Mouse (Mus musculus): ENCODE results near the gene Syngr4. TPM values are rescaled to one million over a fixed set of nuclear protein-coding genes. Genes with fewer than 3 reads are reported as not detected.
"Not testable (repeated sequence)": the region's sequence is repeated elsewhere in the genome, so short reads cannot be mapped to it uniquely, and the experiment has no call there.

Gene Syngr4
- polyA plus RNA-seq, 1 experiment from 2014 or later: 0.46 TPM

DNA sequence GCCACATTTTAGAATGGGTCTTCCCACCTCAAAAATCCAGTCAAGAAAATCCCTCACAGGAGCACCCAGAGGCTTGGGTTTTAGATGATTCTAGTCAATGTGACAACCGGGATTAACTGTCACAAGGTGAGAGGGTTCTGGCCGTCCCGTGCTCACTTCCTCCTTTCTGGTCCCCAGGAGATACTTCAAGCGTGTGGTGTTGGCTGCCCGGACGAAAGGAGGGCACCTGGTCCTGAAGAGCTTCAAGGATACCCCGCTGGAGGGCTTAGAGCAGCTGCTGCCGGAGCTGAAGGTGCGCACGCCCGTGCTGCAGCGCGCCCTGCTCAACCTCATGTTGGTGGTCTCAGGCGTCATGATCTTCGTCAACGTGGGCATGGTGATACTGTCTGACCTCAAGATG lies 12.6 kb upstream of the Syngr4 start:
- DNase-seq (ENCODE audit: low spot score) (no peak), ATAC-seq (ENCODE audit: low FRiP score, low TSS enrichment) (no peak)
- no peak overlapping the region for H3K27ac ChIP-seq (replicated peaks)

DNA sequence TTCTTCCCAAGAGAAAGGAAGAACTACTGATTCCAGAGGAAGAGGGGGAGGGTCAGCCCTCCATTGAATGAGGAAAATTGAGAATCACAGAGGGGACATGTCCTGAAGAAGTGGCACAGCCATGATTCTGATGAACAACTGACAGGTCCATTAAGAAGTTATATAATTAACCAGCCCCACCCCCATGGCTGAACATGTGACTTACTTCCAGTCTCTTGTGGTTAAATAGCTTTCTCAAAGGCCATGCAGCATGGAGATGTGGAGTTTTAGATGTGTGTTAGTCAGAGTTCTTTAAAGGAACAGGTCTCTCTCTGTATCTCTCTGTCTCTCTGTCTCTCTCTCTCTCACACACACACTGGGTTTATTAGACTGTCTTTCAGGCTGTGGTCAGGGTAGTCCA lies 11.9 kb upstream of the Syngr4 start:
- ATAC-seq (ENCODE audit: low FRiP score, low TSS enrichment) (no peak), DNase-seq (ENCODE audit: low spot score) (no peak)
- no peak overlapping the region for H3K27ac ChIP-seq (replicated peaks)
- no peaks in the 10 kb centered on the region for H3K9me3 ChIP-seq (ENCODE audit: control insufficient read depth, low read length)
- H3K36me3 ChIP-seq (ENCODE audit: control insufficient read depth, insufficient read depth, low read length): peaks cover 10% of the 10 kb centered on the region; the same call in 1 of the 2 replicates
- no peak overlapping the region for H3K9ac ChIP-seq (ENCODE audit: low read length)
- H3K4me3 ChIP-seq (ENCODE audit: low read depth, low read length): no peak overlapping the region
- no peaks in the 10 kb centered on the region for H3K4me1 ChIP-seq (replicated peaks; ENCODE audit: control insufficient read depth, insufficient read depth)
- H3K27me3 ChIP-seq (ENCODE audit: control insufficient read depth, insufficient read depth, low read length): no peaks in the 10 kb centered on the region
- TF ChIP-seq EP300 (optimal IDR thresholded peaks at IDR 0.05) (no peak), CTCF (IDR thresholded peaks at IDR 0.05; ENCODE audit: low read depth) (no peak)
- H3K4me2 ChIP-seq (replicated peaks; ENCODE audit: low read depth): no peak overlapping the region

More for the DNA sequence above, 12.6 kb upstream of the Syngr4 start:
- Histone ChIP-seq H3K36me3 (ENCODE audit: control insufficient read depth, insufficient read depth, low read length) (peaks cover 10% of the 10 kb centered on the region; the same call in 1 of the 2 replicates), H3K27me3 (ENCODE audit: control insufficient read depth, insufficient read depth, low read length) (no peaks in the 10 kb centered on the region), H3K4me3 (ENCODE audit: low read depth, low read length) (no peak overlapping the region), H3K9me3 (ENCODE audit: control insufficient read depth, low read length) (no peaks in the 10 kb centered on the region), H3K9ac (ENCODE audit: low read length) (no peak overlapping the region), H3K4me2 (replicated peaks; ENCODE audit: low read depth) (no peak overlapping the region), H3K4me1 (replicated peaks; ENCODE audit: control insufficient read depth, insufficient read depth) (no peaks in the 10 kb centered on the region)
- WGBS: 92% methylated on average over 16 of the region's 16 CpGs
- TF ChIP-seq EP300 (optimal IDR thresholded peaks at IDR 0.05) (no peak), CTCF (IDR thresholded peaks at IDR 0.05; ENCODE audit: low read depth) (no peak)

DNA sequence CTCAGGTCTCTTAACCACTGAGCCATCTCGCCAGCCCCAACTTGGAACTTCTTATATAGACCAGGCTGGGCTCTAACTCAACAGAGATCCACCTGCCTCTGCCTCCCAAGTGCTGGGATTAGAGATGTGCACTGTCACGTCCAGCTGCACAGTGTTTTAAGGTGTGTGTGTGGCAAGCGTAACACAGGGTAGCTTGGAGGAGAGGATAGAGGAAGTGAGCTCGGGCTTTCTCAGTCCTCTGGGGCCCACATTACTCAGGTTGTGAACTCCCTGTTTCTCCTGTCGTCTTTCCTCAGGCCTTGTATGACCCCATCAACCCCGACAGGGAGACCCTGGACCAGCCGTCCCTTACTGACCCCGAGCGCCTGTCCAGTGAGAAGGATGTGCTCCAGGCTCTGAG lies 10.1 kb upstream of the Syngr4 start:
- TF ChIP-seq CTCF (IDR thresholded peaks at IDR 0.05; ENCODE audit: low read depth) (no peak), EP300 (optimal IDR thresholded peaks at IDR 0.05) (no peak)
- peaks cover 10% of the 10 kb centered on the region; the same call in 1 of the 2 replicates for H3K36me3 ChIP-seq (ENCODE audit: control insufficient read depth, insufficient read depth, low read length)
- no peak overlapping the region for H3K27ac ChIP-seq (replicated peaks)
- no peaks in the 10 kb centered on the region for H3K27me3 ChIP-seq (ENCODE audit: control insufficient read depth, insufficient read depth, low read length)
- H3K4me3 ChIP-seq (ENCODE audit: low read depth, low read length): no peak overlapping the region
- H3K9ac ChIP-seq (ENCODE audit: low read length): no peak overlapping the region
- no peaks in the 10 kb centered on the region for H3K4me1 ChIP-seq (replicated peaks; ENCODE audit: control insufficient read depth, insufficient read depth)
- no peaks in the 10 kb centered on the region for H3K9me3 ChIP-seq (ENCODE audit: control insufficient read depth, low read length)
- ATAC-seq (ENCODE audit: low FRiP score, low TSS enrichment): no peak
- H3K4me2 ChIP-seq (replicated peaks; ENCODE audit: low read depth): no peak overlapping the region
- 89% methylated on average over 9 of the region's 9 CpGs for WGBS
- DNase-seq (ENCODE audit: low spot score): no peak

DNA sequence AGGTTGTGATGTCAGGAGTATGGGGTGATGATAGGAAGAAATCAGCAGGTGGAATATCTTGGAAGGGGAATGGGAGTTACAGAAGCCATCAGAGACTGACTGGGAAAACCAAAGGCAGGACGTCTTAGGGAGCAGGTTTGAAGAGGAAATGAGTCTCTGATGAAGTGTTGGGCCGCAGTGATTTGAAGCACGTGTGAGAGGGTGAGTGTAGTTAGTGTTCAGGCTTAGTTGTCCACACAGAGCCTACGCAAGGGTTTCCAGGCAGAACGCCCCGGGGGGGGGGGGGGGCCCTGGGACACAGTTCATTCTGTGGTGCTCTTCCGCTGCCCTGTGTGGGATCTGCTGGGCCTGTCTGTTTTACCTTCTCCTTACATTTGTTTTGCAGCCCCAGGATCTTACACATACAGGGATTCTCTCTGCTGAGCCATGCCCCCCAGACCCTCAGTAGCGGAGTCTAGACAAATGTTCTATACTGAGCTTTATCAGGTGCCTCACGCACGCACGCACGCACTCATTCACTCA lies 6.0 kb upstream of the Syngr4 start:
- Histone ChIP-seq H3K9ac (ENCODE audit: low read length) (no peak overlapping the region), H3K4me2 (replicated peaks; ENCODE audit: low read depth) (no peak overlapping the region), H3K36me3 (ENCODE audit: control insufficient read depth, insufficient read depth, low read length) (no peaks in the 10 kb centered on the region), H3K9me3 (ENCODE audit: control insufficient read depth, low read length) (no peaks in the 10 kb centered on the region), H3K4me3 (ENCODE audit: low read depth, low read length) (no peak overlapping the region), H3K4me1 (replicated peaks; ENCODE audit: control insufficient read depth, insufficient read depth) (no peaks in the 10 kb centered on the region; the same call in 1 of the 2 replicates), H3K27me3 (ENCODE audit: control insufficient read depth, insufficient read depth, low read length) (no peaks in the 10 kb centered on the region), H3K27ac (replicated peaks) (no peak overlapping the region)
- no peak for DNase-seq (ENCODE audit: low spot score)
- ATAC-seq (ENCODE audit: low FRiP score, low TSS enrichment): no peak
- 65% methylated on average over 12 of the region's 12 CpGs for WGBS
- TF ChIP-seq EP300 (optimal IDR thresholded peaks at IDR 0.05) (no peak), CTCF (IDR thresholded peaks at IDR 0.05; ENCODE audit: low read depth) (no peak)

DNA sequence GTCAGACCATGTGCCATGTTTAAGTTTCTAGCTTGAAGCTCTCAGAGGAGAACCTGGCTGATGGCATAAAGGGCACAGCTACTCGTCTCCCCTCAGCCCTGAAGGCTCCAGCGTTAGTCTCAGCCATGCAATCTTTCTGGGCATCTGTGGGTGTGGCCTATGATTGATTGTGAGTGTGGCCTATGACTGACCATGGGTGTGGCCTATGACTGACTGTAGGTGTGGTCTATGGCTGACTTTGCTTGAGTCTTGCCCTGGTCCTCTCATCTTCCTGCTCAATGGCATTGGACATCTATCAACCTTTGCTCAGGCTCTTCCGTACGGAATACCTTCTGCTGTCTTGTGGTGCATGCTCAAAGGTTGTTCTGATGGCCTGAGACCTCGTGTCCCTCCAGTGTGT lies 5.0 kb upstream of the Syngr4 start:
- H3K4me3 ChIP-seq (ENCODE audit: low read depth, low read length): no peak overlapping the region
- WGBS: 43% methylated on average over 5 of the region's 5 CpGs
- peak; percentile 48; the same call in 1 of the 2 replicates for ATAC-seq (ENCODE audit: low FRiP score, low TSS enrichment)

DNA sequence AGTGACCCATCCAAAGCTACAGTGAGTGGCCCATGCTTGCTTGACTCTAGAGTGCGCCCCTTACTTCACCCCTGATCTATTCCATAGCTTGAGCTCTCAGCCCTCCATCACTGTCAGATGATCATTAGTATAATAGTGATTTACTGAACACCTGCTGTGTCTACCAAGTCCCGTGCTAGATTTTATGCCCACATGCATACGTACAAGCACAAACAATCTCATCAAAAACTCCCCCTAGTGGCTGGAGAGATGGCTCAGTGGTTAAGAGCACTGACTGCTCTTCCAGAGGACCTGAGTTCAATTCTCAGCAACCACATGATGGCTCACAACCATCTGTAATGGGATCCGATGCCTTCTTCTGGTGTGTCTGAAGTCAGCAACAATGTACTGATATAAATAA lies 1.6 kb upstream of the Syngr4 start:
- H3K4me2 ChIP-seq (replicated peaks; ENCODE audit: low read depth): peak overlapping the region; percentile 90; the same call in 1 of the 2 replicates
- not testable (repeated sequence) for ATAC-seq (ENCODE audit: low FRiP score, low TSS enrichment); H3K9ac ChIP-seq (ENCODE audit: low read length); H3K27me3 ChIP-seq (ENCODE audit: control insufficient read depth, insufficient read depth, low read length); H3K36me3 ChIP-seq (ENCODE audit: control insufficient read depth, insufficient read depth, low read length); H3K4me1 ChIP-seq (replicated peaks; ENCODE audit: control insufficient read depth, insufficient read depth); H3K9me3 ChIP-seq (ENCODE audit: control insufficient read depth, low read length); H3K27ac ChIP-seq (replicated peaks); H3K4me3 ChIP-seq (ENCODE audit: low read depth, low read length); DNase-seq (ENCODE audit: low spot score)
- peak; percentile 61 for TF ChIP-seq CTCF (IDR thresholded peaks at IDR 0.05; ENCODE audit: low read depth)
- 52% methylated on average over 4 of the region's 4 CpGs for WGBS

More for the DNA sequence above, 5.0 kb upstream of the Syngr4 start:
- Histone ChIP-seq H3K36me3 (ENCODE audit: control insufficient read depth, insufficient read depth, low read length) (no peaks in the 10 kb centered on the region), H3K27me3 (ENCODE audit: control insufficient read depth, insufficient read depth, low read length) (no peaks in the 10 kb centered on the region), H3K9me3 (ENCODE audit: control insufficient read depth, low read length) (no peaks in the 10 kb centered on the region), H3K9ac (ENCODE audit: low read length) (no peak overlapping the region), H3K4me2 (replicated peaks; ENCODE audit: low read depth) (no peak overlapping the region), H3K27ac (replicated peaks) (no peak overlapping the region), H3K4me1 (replicated peaks; ENCODE audit: control insufficient read depth, insufficient read depth) (no peaks in the 10 kb centered on the region; the same call in 1 of the 2 replicates)
- DNase-seq (ENCODE audit: low spot score): peak; percentile 54
- TF ChIP-seq EP300 (optimal IDR thresholded peaks at IDR 0.05): no peak
- TF ChIP-seq CTCF (IDR thresholded peaks at IDR 0.05; ENCODE audit: low read depth): no peak
